Mouse (Mus musculus) kidney, postnatal 0 days (tissue): ENCODE measurements at regions not wholly inside any gene's neighbourhood (a gene's known extent, or its start where the extent isn't known, plus 50 kb on each side); places are given as distances from the start of the nearest gene placed in this dataset.

Source experiments
- ATAC-seq: fragments of 200-750 bp; cut with Nextera tagmentation; replicated peaks from 2 replicates; pipeline ENCODE4 v1.8.0; 2017; ENCODE audit warnings: low read depth, moderate number of reproducible peaks, moderate TSS enrichment, moderate library complexity; ENCODE audit not compliant: low FRiP score
- DNase-seq: peaks from one replicate; pipeline ENCODE4 v3.0.0-alpha.2; 2016; ENCODE audit warnings: low spot score
- H3K27ac ChIP-seq: fragments of 300-500 bp; sonication (generic); 2 replicates; pipeline ENCODE4 v1.5.1; 2014; ENCODE audit warnings: mild to moderate bottlenecking
- H3K27me3 ChIP-seq: fragments of 300-500 bp; sonication (generic); 2 replicates; pipeline ENCODE4 v1.6.1; 2014; ENCODE audit warnings: low read length, mixed read lengths; ENCODE audit not compliant: insufficient read depth
- H3K36me3 ChIP-seq: fragments of 300-500 bp; sonication (generic); 2 replicates; pipeline ENCODE4 v1.6.1; 2014; ENCODE audit warnings: low read length, mixed read lengths; ENCODE audit not compliant: insufficient read depth
- H3K4me1 ChIP-seq: fragments of 300-500 bp; sonication (generic); replicated peaks from 2 replicates; pipeline ENCODE4 v1.6.1; 2014; ENCODE audit warnings: antibody characterized with exemption, low read length, mixed read lengths; ENCODE audit not compliant: insufficient read depth
- H3K4me2 ChIP-seq: fragments of 300-500 bp; sonication (generic); 2 replicates; pipeline ENCODE4 v1.6.1; 2014; ENCODE audit warnings: mild to moderate bottlenecking, low read length, moderate library complexity, mixed read lengths
- H3K4me3 ChIP-seq: fragments of 300-500 bp; sonication (generic); replicated peaks from 2 replicates; pipeline ENCODE4 v1.5.1; 2014; ENCODE audit warnings: low read depth, low read length
- H3K9ac ChIP-seq: fragments of 300-500 bp; sonication (generic); 2 replicates; pipeline ENCODE4 v1.6.1; 2014; ENCODE audit warnings: low read depth, low read length
- H3K9me3 ChIP-seq: fragments of 300-500 bp; sonication (generic); replicated peaks from 2 replicates; pipeline ENCODE4 v1.6.1; 2016; ENCODE audit warnings: low read length, inconsistent platforms, mixed read lengths
- CTCF ChIP-seq: IDR thresholded peaks from 2 replicates; pipeline ENCODE4 v1.5.1; 2016; ENCODE audit warnings: antibody characterized with exemption, low read depth, mild to moderate bottlenecking, moderate library complexity
- WGBS: fragments of 180-500 bp; shearing (Covaris S2); extraction: QIAGEN DNeasy Blood & Tissue Kit; methylation state at CpG from one replicate; pipeline ENCODE4 v1.1.7; 2014; 5-methylcytosine and 5-hydroxymethylcytosine counted together

DNA sequence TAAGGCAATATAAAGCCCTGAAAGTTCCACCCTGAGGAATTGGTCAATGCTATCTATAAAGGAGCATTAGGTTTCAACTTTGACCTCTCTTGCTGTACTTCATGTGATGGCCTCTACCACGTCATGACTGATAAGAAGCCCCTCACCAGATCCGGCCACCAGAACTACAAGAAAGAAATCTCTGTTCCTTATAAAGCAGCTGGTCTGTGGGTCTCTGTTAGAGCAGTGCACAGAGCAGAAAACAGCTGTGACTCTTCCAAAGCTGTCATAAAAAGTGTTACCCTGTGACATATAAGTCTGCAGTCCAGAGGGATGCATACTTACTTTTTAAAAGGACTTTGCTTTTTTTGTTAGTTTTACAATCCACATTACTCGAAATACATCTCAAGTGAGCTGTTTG is 111.1 kb upstream of the Slc22a23 start:
- ATAC-seq, result no peak
- no peak overlapping the region for H3K4me3 ChIP-seq
- H3K36me3 ChIP-seq, result no peaks in the 10 kb centered on the region
- WGBS, result 53% methylated on average over 3 of the region's 3 CpGs
- TF ChIP-seq CTCF, result no peak
- no peaks in the 10 kb centered on the region for H3K27me3 ChIP-seq
- H3K27ac ChIP-seq, result no peak overlapping the region
- H3K9me3 ChIP-seq, result no peaks in the 10 kb centered on the region
- H3K4me1 ChIP-seq, result no peaks in the 10 kb centered on the region
- no peak overlapping the region for H3K9ac ChIP-seq
- no peak overlapping the region for H3K4me2 ChIP-seq
- DNase-seq, result peak; percentile 66

GRCm38 (mm10) chr13:34446806-34447205 is 101.8 kb upstream of the Slc22a23 start:
- H3K9me3 ChIP-seq, result no peaks in the 10 kb centered on the region
- no peaks in the 10 kb centered on the region for H3K27me3 ChIP-seq
- ATAC-seq (no peak), DNase-seq (no peak)
- H3K27ac ChIP-seq, result no peak overlapping the region
- no peak overlapping the region for H3K9ac ChIP-seq
- no peaks in the 10 kb centered on the region for H3K36me3 ChIP-seq
- no peak overlapping the region for H3K4me3 ChIP-seq
- no peak for TF ChIP-seq CTCF
- no peaks in the 10 kb centered on the region for H3K4me1 ChIP-seq
- H3K4me2 ChIP-seq, result no peak overlapping the region

DNA sequence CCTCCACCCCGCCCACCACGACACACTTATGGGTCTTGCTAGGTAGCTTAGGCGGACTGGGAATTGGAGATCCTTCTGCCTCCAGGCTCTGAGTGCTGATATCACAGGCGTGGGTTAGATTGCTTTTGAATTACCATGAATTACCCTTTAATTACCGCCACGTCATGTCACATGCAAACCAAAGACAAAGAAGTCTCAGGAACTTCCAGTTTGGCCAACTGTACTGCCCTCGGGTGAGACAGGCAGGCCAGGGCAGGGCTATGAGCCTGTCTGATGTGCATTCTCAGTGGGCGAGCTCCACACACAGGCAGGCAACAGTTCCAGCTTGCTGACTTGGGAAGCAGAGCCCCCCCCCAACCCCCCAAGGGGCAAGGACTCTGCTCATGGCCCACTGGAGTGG is 101.3 kb upstream of the Slc22a23 start:
- no peak overlapping the region for H3K4me2 ChIP-seq
- no peak overlapping the region for H3K9ac ChIP-seq
- no peaks in the 10 kb centered on the region for H3K36me3 ChIP-seq
- no peaks in the 10 kb centered on the region for H3K9me3 ChIP-seq
- no peak for ATAC-seq
- H3K4me3 ChIP-seq, result no peak overlapping the region
- no peak for DNase-seq
- TF ChIP-seq CTCF, result no peak
- no peak overlapping the region for H3K27ac ChIP-seq
- H3K4me1 ChIP-seq, result no peaks in the 10 kb centered on the region
- WGBS, result 70% methylated on average over 8 of the region's 8 CpGs
- H3K27me3 ChIP-seq, result no peaks in the 10 kb centered on the region

DNA sequence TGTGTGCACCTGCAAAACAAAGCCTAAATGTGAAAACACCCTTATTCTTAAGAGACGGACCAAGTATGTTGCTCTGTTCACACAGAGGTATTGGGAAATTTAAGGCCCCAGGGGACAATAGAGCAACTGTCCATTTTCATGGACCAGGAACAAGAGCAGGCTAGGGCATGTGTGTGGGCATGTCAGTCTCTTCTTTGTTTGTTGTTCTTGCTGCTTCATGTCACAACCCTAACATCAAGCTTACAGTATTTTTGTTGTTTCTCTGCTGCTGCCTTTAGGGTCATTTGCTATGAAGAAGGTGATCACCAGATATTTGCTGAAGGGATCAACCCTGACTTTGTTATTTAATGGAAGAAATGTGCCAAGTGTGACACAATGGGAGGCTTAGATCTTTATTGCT is 96.4 kb upstream of the Slc22a23 start:
- 12% methylated on average over 1 of the region's 1 CpGs for WGBS
- Histone ChIP-seq H3K4me3 (no peak overlapping the region), H3K9ac (no peak overlapping the region), H3K9me3 (no peaks in the 10 kb centered on the region), H3K27ac (no peak overlapping the region), H3K4me1 (0 out of 2 replicates have a peak, but pooled peaks cover 3% of the 10 kb centered on the region), H3K4me2 (no peak overlapping the region), H3K36me3 (no peaks in the 10 kb centered on the region), H3K27me3 (no peaks in the 10 kb centered on the region)
- ATAC-seq (0 out of 2 replicates have a peak, but pooled peaks have one; percentile 36), DNase-seq (peak; percentile 29)
- no peak for TF ChIP-seq CTCF

DNA sequence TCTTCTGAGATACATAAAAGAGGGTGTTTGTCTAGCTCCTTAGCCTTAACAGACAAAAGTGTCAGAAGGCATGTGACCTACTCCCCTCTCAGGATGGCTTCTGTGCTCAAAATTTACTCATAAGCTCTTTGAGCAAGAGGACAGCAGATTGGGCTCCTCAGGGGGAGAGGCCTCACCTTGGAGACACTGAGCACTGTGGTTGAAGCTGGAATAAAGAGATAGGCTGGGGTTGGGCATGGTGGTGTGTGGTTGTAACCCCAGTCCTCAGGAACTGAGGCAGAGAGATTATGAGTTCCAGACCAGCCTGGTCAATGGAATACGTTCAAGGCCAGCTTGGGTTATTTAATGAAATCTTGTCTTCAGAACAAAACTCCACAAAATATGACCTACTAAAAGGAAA is 82.5 kb upstream of the Slc22a23 start:
- no peak for TF ChIP-seq CTCF
- whole genome bisulfite sequencing, result 100% methylated on average over 1 of the region's 1 CpGs
- H3K4me1 ChIP-seq, result no peaks in the 10 kb centered on the region
- H3K27ac ChIP-seq, result no peak overlapping the region
- H3K36me3 ChIP-seq, result no peaks in the 10 kb centered on the region
- no peak overlapping the region for H3K9ac ChIP-seq
- ATAC-seq (no peak), DNase-seq (no peak)
- H3K4me2 ChIP-seq, result no peak overlapping the region
- H3K9me3 ChIP-seq, result no peaks in the 10 kb centered on the region
- H3K27me3 ChIP-seq, result no peaks in the 10 kb centered on the region
- H3K4me3 ChIP-seq, result no peak overlapping the region

DNA sequence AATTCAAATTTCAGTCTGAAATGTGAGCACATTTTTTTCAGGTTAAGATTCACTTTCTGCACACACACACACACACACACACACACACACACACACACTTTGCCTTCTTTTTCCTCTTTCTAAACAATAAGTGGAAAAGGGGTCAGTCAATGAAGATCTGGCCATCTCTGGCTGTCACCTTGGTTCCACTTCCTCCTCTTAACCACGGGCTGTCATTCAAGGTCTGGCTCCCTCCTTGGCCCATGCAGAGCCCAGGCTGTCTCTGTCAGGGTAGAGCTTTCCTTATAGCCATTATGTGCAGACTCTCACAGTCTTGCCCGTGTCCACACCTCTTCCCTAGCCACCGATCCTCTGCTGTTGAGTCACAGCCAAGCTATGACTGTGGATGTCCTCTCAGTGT is 79.9 kb upstream of the Slc22a23 start:
- TF ChIP-seq CTCF, result no peak
- DNase-seq, result no peak
- 0 out of 2 replicates have a peak, but pooled peaks cover 10% of the 10 kb centered on the region for H3K4me1 ChIP-seq
- no peak overlapping the region for H3K27ac ChIP-seq
- WGBS, result 79% methylated on average over 3 of the region's 3 CpGs
- no peak overlapping the region for H3K9ac ChIP-seq
- H3K36me3 ChIP-seq, result no peaks in the 10 kb centered on the region
- no peak for ATAC-seq
- H3K27me3 ChIP-seq, result no peaks in the 10 kb centered on the region
- H3K4me2 ChIP-seq, result no peak overlapping the region
- no peak overlapping the region for H3K4me3 ChIP-seq
- no peaks in the 10 kb centered on the region for H3K9me3 ChIP-seq

DNA sequence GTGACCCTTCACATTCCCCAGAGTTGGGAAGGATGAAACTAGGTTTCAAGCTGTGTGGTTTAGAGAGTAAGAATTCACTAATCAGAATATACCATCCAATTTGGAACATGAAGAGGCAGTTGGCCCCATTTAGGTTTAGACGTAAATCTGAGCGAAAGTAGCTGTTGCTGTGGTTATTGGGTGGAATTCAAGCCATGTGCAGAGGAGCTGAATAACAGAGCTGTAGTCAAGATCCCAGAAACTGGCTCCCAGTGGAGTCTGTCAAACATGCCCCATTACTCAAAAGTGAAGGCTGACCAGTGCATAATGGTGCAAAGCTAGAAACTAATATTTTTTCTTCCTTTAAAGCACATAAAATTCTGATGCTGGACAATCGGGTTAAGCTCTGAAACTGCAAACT is 76.7 kb upstream of the Slc22a23 start:
- H3K4me2 ChIP-seq, result no peak overlapping the region
- no peak overlapping the region for H3K27ac ChIP-seq
- H3K36me3 ChIP-seq, result no peaks in the 10 kb centered on the region
- H3K4me3 ChIP-seq, result no peak overlapping the region
- no peak overlapping the region for H3K9ac ChIP-seq
- no peaks in the 10 kb centered on the region for H3K27me3 ChIP-seq
- no peak for TF ChIP-seq CTCF
- ATAC-seq, result no peak
- 0 out of 2 replicates have a peak, but pooled peaks cover 10% of the 10 kb centered on the region for H3K4me1 ChIP-seq
- H3K9me3 ChIP-seq, result no peaks in the 10 kb centered on the region
- WGBS, result 41% methylated on average over 3 of the region's 3 CpGs
- peak; percentile 79 for DNase-seq
